15 mouse cellular contexts compared by ENCODE assay signal in genomic region chr8:126580826-126581225, GRCm38 (mm10).
"Had no signal": no experiment of that assay in that cellular context is flagged by ENCODE, and none has a peak within 500 bp of the region (broad histone marks: within the 10 kb centered on the region; RNA-seq: fewer than 3 reads in every experiment).

No protein-coding gene starts in this region.

- H3K4me2 ChIP-seq: liver, embryonic 13.5 days; lung, embryonic 15.5 days; midbrain, embryonic 12.5 days; neural tube, embryonic 13.5 days had no signal

- H3K27ac ChIP-seq: layer of hippocampus, adult 2 months; limb, embryonic 10.5 days; liver, embryonic 13.5 days; lung, embryonic 15.5 days; midbrain, embryonic 12.5 days; neural tube, embryonic 13.5 days; stomach, postnatal 0 days had no signal

- ATAC-seq: intestine, postnatal 0 days; liver, postnatal 0 days; midbrain, embryonic 16.5 days had no signal

- H3K27me3 ChIP-seq: liver, embryonic 13.5 days; lung, embryonic 15.5 days; neural tube, embryonic 13.5 days had no signal

- H3K4me3 ChIP-seq: layer of hippocampus, adult 2 months; limb, embryonic 10.5 days; liver, embryonic 13.5 days; lung, embryonic 15.5 days; midbrain, embryonic 12.5 days; neural tube, embryonic 13.5 days had no signal

- DNase-seq: kidney, adult 8-10 months; kidney, postnatal 10 days; kidney, postnatal 4 days; liver, embryonic 13.5 days; liver, postnatal 0 days; lung, postnatal 14 days; right cerebral cortex, postnatal 14 days had no signal

- H3K9me3 ChIP-seq: limb, embryonic 10.5 days; liver, embryonic 13.5 days; lung, embryonic 15.5 days; midbrain, embryonic 12.5 days; neural tube, embryonic 13.5 days had no signal

- H3K9ac ChIP-seq: liver, embryonic 13.5 days; liver, postnatal 0 days; lung, embryonic 15.5 days; midbrain, embryonic 12.5 days; neural tube, embryonic 13.5 days had no signal

- H3K36me3 ChIP-seq: limb, embryonic 10.5 days; liver, embryonic 13.5 days; midbrain, embryonic 12.5 days had no signal
